ENCODE assay signal across 20 mouse cellular contexts in the genomic region with DNA sequence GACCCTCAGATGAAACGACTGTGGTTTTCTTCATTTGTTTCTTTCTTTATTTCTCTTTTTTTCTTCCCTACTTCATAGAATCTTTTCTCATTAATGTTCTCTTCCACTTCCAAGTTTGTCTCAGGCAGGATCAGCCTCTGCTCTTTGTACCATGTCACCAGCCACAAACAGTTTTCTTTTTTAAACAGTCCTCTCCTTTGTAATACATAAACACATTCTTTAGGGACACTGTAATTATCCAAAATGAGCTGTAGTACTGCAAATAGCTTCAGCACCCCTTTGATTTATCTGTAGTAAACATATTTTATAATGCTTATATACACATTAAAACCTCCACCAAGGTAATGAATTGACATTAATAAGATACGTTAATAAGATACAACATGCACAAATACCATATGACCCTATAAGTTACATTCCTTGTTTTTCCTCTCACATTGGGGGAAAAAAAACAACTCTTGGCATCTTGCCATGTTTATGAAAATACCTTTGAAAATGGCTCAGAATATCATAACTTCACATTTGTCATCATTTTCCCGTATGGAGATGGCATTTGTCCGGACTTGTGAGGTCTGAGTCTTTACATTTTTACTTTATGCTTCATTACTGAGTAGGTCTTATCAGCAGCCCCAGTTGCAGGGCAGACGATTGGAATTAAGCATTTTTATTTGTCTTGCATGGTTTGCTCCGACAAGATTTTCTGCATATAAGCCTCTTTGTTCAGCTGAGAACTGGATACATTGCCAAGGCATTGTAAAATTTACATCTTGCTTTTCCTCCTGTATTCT.
"Had no signal": no experiment of that assay in that cellular context is flagged by ENCODE, and none has a peak within 500 bp of the region (broad histone marks: within the 10 kb centered on the region; RNA-seq: fewer than 3 reads in every experiment).

No protein-coding gene starts in this region.

- H3K9ac ChIP-seq: limb, embryonic 12.5 days; limb, embryonic 15.5 days; liver, embryonic 14.5 days; liver, postnatal 0 days; midbrain, embryonic 15.5 days; neural tube, embryonic 12.5 days; neural tube, embryonic 15.5 days; stomach, embryonic 15.5 days had no signal

- H3K4me3 ChIP-seq: limb, embryonic 12.5 days; limb, embryonic 15.5 days; megakaryocyte, embryonic 14.5 days; midbrain, embryonic 10.5 days; midbrain, embryonic 15.5 days; neural tube, embryonic 12.5 days; neural tube, embryonic 15.5 days; stomach, embryonic 15.5 days had no signal

- H3K9me3 ChIP-seq: limb, embryonic 12.5 days; limb, embryonic 15.5 days; megakaryocyte, embryonic 14.5 days; midbrain, embryonic 10.5 days; midbrain, embryonic 15.5 days; neural tube, embryonic 12.5 days; neural tube, embryonic 15.5 days; stomach, embryonic 15.5 days had no signal

- H3K27me3 ChIP-seq: limb, embryonic 12.5 days; limb, embryonic 15.5 days; megakaryocyte, embryonic 14.5 days; midbrain, embryonic 15.5 days; neural tube, embryonic 12.5 days; neural tube, embryonic 15.5 days; stomach, embryonic 15.5 days had no signal

- H3K4me2 ChIP-seq: limb, embryonic 12.5 days; limb, embryonic 15.5 days; liver, embryonic 11.5 days; midbrain, embryonic 15.5 days; neural tube, embryonic 12.5 days; neural tube, embryonic 15.5 days; stomach, embryonic 15.5 days had no signal

- H3K27ac ChIP-seq: limb, embryonic 12.5 days; limb, embryonic 15.5 days; liver, embryonic 14.5 days; midbrain, embryonic 10.5 days; midbrain, embryonic 15.5 days; neural tube, embryonic 12.5 days; neural tube, embryonic 15.5 days; stomach, embryonic 15.5 days had no signal

- ATAC-seq: intestine, postnatal 0 days; liver, postnatal 0 days; midbrain, embryonic 15.5 days had no signal

- H3K36me3 ChIP-seq: limb, embryonic 12.5 days; limb, embryonic 15.5 days; midbrain, embryonic 10.5 days; midbrain, embryonic 15.5 days; neural tube, embryonic 12.5 days; neural tube, embryonic 15.5 days; stomach, embryonic 15.5 days had no signal

- H3K4me1 ChIP-seq: limb, embryonic 12.5 days; limb, embryonic 15.5 days; megakaryocyte, embryonic 14.5 days; midbrain, embryonic 10.5 days; midbrain, embryonic 15.5 days; neural tube, embryonic 12.5 days; neural tube, embryonic 15.5 days; stomach, embryonic 15.5 days had no signal

- DNase-seq: kidney, adult 2 months; kidney, postnatal 10 days; kidney, postnatal 4 days; left cerebral cortex, postnatal 4 days; liver, postnatal 0 days; retina, postnatal 1 day; right cerebral cortex, postnatal 25 days; spleen, adult 18-20 months; thymus, postnatal 25 days had no signal
